Mouse (Mus musculus) monocyte, adult 59 days (primary cell): ENCODE data around the gene Gm10720. TPM values are rescaled to one million over a fixed set of nuclear protein-coding genes. Genes with fewer than 3 reads are reported as not detected.

Experiments used
- total RNA-seq, 2 experiments: library from RNA; stranded (reverse); gene quantifications; one replicate each; pipeline ENCODE4 v1.2.4; 2023

Gene Gm10720
- 1 to 10 TPM in 1 of 2 experiments, not detected in 1; 1.0 TPM for total RNA-seq

DNA sequence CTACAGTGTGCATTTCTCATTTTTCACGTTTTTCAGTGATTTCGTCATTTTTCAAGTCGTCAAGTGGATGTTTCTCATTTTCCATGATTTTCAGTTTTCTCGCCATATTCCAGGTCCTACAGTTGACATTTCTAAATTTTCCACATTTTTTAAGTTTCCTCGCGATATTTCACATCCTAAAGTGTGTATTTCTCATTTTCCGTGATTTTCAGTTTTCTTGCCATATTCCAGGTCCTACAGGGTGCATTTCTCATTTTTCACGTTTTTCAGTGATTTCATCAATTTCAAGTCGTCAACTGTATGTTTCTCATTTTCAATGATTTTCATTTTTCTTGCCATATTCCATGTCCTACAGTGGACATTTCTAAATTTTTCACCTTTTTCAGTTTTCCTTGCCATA, at the start of gene Gm10720:
TSS of gene Gm10720 (plus strand) at position 301 of the 400 bp plus-strand sequence.

GRCm38 (mm10) chr9:3000445-3000972, 14.9 kb upstream of the Gm10720 start, which contains the start of gene Gm10722:
Gene Gm10722 (plus strand): TSS chr9:3000922.

DNA sequence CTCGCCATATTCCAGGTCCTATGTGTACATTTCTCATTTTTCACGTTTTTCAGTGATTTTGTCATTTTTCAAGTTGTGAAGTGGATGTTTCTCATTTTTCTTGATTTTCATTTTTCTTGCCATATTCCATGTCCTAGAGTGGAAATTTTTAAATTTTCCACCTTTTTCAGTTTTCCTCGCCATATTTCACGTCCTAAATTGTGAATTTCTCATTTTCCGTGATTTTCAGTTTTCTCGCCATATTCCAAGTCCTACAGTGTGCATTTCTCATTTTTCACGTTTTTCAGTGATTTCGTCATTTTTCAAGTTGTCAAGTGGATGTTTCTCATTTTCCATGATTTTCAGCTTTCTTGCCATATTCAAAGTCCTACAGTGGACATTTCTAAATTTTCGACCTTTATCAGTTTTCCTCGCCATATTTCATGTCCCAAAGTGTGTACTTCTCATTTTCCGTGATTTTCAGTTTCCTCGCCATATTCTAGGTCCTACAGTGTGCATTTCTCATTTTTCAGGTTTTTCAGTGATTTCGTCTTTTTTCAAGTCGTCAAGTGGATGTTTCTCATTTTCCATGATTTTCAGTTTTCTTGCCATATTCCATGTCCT, 12.6 kb upstream of the Gm10720 start, which contains the start of gene Gm11168:
TSS of gene Gm11168 (plus strand) at position 553 of the 603 bp plus-strand sequence.

GRCm38 (mm10) chr9:3012733-3013279, 2.6 kb upstream of the Gm10720 start, which contains the start of gene Gm10721:
Gene Gm10721 (plus strand): TSS chr9:3013140.

GRCm38 (mm10) chr9:3017108-3017507, 1.7 kb downstream of the Gm10720 start, which contains the start of gene Gm10719:
Gene Gm10719 (plus strand): TSS chr9:3017408.

DNA sequence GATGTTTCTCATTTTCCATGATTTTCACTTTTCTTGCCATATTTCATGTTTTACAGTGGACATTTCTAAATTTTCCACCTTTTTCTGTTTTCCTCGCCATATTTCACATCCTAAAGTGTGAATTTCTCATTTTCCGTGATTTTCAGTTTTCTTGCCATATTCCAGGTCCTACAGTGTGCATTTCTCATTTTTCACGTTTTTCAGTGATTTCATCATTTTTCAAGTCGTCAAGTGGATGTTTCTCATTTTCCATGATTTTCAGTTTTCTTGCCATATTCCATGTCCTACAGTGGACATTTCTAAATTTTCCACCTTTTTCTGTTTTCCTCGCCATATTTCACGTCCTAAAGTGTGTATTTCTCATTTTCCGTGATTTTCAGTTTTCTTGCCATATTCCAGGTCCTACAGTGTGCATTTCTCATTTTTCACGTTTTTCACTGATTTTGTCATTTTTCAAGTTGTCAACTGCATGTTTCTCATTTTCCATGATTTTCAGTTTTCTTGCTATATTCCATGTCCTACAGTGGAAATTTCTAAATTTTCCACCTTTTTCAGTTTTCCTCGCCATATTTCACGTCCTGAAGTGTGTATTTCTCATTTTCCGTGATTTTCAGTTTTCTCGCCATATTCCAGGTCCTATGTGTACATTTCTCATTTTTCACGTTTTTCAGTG, 8.0 kb downstream of the Gm10720 start, which contains the start of gene Gm10718:
TSS of gene Gm10718 (plus strand) at position 236 of the 673 bp plus-strand sequence.

DNA sequence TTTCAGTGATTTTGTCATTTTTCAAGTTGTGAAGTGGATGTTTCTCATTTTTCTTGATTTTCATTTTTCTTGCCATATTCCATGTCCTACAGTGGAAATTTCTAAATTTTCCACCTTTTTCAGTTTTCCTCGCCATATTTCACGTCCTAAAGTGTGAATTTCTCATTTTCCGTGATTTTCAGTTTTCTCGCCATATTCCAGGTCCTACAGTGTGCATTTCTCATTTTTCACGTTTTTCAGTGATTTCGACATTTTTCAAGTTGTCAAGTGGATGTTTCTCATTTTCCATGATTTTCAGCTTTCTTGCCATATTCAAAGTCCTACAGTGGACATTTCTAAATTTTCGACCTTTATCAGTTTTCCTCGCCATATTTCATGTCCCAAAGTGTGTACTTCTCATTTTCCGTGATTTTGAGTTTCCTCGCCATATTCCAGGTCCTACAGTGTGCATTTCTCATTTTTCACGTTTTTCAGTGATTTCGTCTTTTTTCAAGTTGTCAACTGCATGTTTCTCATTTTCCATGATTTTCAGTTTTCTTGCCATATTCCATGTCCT, 9.5 kb downstream of the Gm10720 start, which contains the start of gene Gm10717:
TSS of gene Gm10717 (plus strand) at position 506 of the 556 bp plus-strand sequence.

GRCm38 (mm10) chr9:3034299-3034698, 18.8 kb downstream of the Gm10720 start, which contains the start of gene Gm17535:
Gene Gm17535 (plus strand): TSS chr9:3034599.

DNA sequence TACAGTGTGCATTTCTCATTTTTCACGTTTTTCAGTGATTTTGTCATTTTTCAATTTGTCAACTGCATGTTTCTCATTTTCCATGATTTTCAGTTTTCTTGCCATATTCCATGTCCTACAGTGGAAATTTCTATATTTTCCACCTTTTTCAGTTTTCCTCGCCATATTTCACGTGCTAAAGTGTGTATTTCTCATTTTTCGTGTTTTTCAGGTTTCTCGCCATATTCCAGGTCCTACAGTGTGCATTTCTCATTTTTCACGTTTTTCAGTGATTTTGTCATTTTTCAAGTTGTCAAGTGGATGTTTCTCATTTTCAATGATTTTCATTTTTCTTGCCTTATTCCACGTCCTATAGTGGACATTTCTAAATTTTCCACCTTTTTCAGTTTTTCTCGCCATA, 21.1 kb downstream of the Gm10720 start, which contains the start of gene Gm10715:
TSS of gene Gm10715 (plus strand) at position 301 of the 400 bp plus-strand sequence.

Other genes with a start within 250 kb of the Gm10720 start
- gene Gm10722, start 14.7 kb upstream of the Gm10720 start, total RNA-seq, result not detected
- gene Gm11168, start 12.3 kb upstream of the Gm10720 start, total RNA-seq, result 1 to 10 TPM; 1.1 to 2.0 TPM
- 1 to 10 TPM; 1.1 to 1.7 TPM for gene Gm10721, start 2.5 kb upstream of the Gm10720 start, total RNA-seq
- gene Gm10719, start 1.8 kb downstream of the Gm10720 start, total RNA-seq, result 1 to 10 TPM; 1.2 to 1.8 TPM
- 1 to 10 TPM; 5.5 to 7.6 TPM for gene Gm10718, start 7.9 kb downstream of the Gm10720 start, total RNA-seq
- 1 to 10 TPM in 1 of 2 experiments, not detected in 1; 1.0 TPM for gene Gm10717, start 9.8 kb downstream of the Gm10720 start, total RNA-seq
- gene Gm17535, start 18.9 kb downstream of the Gm10720 start, total RNA-seq, result not detected
- gene Gm10715, start 21.2 kb downstream of the Gm10720 start, total RNA-seq, result not detected